Comparison of ENCODE assay signal across 10 mouse cellular contexts in the genomic region with DNA sequence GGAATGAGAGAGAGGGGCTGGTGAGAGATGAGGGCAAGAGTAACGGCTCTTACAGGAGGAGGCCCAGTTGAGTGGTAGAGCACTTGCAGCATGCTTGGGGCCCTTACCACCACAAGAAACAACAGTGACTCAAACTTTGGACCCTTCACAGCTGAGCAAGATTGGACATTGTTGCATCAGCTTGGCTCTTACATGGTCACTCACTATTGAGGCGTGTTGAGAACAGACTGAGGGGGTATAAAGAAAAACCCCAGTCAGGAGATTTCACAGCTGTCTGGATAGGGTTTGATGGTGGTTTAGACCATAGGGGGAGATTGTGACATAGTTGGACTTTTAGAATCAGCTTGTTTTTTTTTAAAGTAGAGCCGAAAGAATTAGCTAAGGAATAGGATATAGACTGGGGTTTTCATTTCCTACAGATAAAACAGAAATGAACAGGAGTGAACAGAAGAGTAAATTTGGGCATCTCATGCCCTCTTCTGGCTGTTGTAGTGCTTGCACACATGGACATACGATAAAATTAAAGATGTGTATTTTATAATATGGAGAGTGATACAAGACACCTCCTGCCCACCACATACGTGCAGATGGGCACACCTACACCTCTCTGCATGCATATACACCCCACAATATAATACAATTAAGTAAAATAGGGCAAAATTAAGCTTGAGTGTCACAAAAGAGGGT. TPM values are rescaled to one million over a fixed set of nuclear protein-coding genes. Genes with fewer than 3 reads are reported as not detected.
DNase-seq lines count a peak whose midpoint lies in the region; ATAC-seq and TF ChIP-seq lines count a peak whose summit lies in the region.
"Had no signal": no experiment of that assay in that cellular context is flagged by ENCODE, and none has a peak within 500 bp of the region (broad histone marks: within the 10 kb centered on the region; RNA-seq: fewer than 3 reads in every experiment).

No protein-coding gene starts in this region.

- peak overlapping the region; percentile 22 for H3K4me2 ChIP-seq in myocyte (ENCODE audit: low read depth)
- no peak overlapping the region for H3K4me2 ChIP-seq in hindbrain, embryonic 14.5 days (replicated peaks)
- H3K4me2 ChIP-seq: limb, embryonic 13.5 days had no signal

- peak; percentile 16 for DNase-seq in adrenal gland, postnatal 14 days
- DNase-seq in adrenal gland, adult 18-20 months (ENCODE audit: low spot score in 2 of 2), result no peak
- peak; percentile 75 for DNase-seq in liver, adult 2 months (ENCODE audit: extremely low read depth, low read depth, low spot score)
- DNase-seq in liver, result no peak
- peak; percentile 60 for DNase-seq in fibroblast of lung, adult 2 months (ENCODE audit: low read depth)
- DNase-seq in hindbrain, embryonic 14.5 days (ENCODE audit: low spot score), result no peak
- no peak for DNase-seq in ovary, postnatal 14 days (ENCODE audit: low spot score)
- DNase-seq: gastrocnemius, postnatal 36 days had no signal

- peak overlapping the region; percentile 67 for H3K27ac ChIP-seq in liver, adult 2 months (replicated peaks; ENCODE audit: insufficient read depth, low read depth, low read length)
- H3K27ac ChIP-seq in hindbrain, embryonic 14.5 days, result no peak overlapping the region
- H3K27ac ChIP-seq: limb, embryonic 13.5 days had no signal

- no peaks in the 10 kb centered on the region for H3K9me3 ChIP-seq in hindbrain, embryonic 14.5 days (ENCODE audit: control insufficient read depth, low read length)
- H3K9me3 ChIP-seq: limb, embryonic 13.5 days had no signal

- TF ChIP-seq CTCF in liver, adult 2 months (IDR thresholded peaks at IDR 0.05; ENCODE audit: low read depth, low read length), result no peak

- H3K4me1 ChIP-seq in liver, adult 2 months (ENCODE audit: control insufficient read depth, insufficient read depth, low read length), result peaks cover 2% of the 10 kb centered on the region; the same call in 1 of the 2 replicates
- no peaks in the 10 kb centered on the region for H3K4me1 ChIP-seq in hindbrain, embryonic 14.5 days (replicated peaks; ENCODE audit: control insufficient read depth, insufficient read depth, low read length)
- H3K4me1 ChIP-seq: limb, embryonic 13.5 days had no signal

- H3K79me2 ChIP-seq in liver, adult 2 months (ENCODE audit: control insufficient read depth, insufficient read depth, low read length), result peaks cover 3% of the 10 kb centered on the region; the same call in 1 of the 2 replicates
- H3K79me2 ChIP-seq in myocyte (ENCODE audit: control insufficient read depth, insufficient read depth), result peaks cover 9% of the 10 kb centered on the region

- peaks cover 42% of the 10 kb centered on the region for H3K36me3 ChIP-seq in liver, adult 2 months (ENCODE audit: control insufficient read depth, insufficient read depth, low read length)
- H3K36me3 ChIP-seq in myocyte (ENCODE audit: control insufficient read depth, insufficient read depth), result peaks cover 54% of the 10 kb centered on the region
- peaks cover 52% of the 10 kb centered on the region for H3K36me3 ChIP-seq in hindbrain, embryonic 14.5 days (replicated peaks; ENCODE audit: control insufficient read depth, insufficient read depth)

- TF ChIP-seq POLR2A in liver, adult 2 months (IDR thresholded peaks at IDR 0.05; ENCODE audit: extremely low read depth, insufficient read depth, low read length), result no peak
- no peak for TF ChIP-seq POLR2A in myocyte (IDR thresholded peaks at IDR 0.05; ENCODE audit: insufficient read length, low read depth)

- no peak overlapping the region for H3ac ChIP-seq in myocyte (ENCODE audit: control insufficient read depth, insufficient read length)

- 51% methylated on average over 5 of the region's 5 CpGs for WGBS in liver, adult 2 months
- WGBS in hindbrain, embryonic 14.5 days, result 89% methylated on average over 5 of the region's 5 CpGs

- H3K4me3 ChIP-seq in liver, adult 2 months (ENCODE audit: insufficient read depth, low read depth, low read length), result no peak overlapping the region
- no peak overlapping the region for H3K4me3 ChIP-seq in myocyte
- no peak overlapping the region for H3K4me3 ChIP-seq in hindbrain, embryonic 14.5 days (replicated peaks; ENCODE audit: low read length)
- H3K4me3 ChIP-seq: limb, embryonic 13.5 days had no signal

- no peak for ATAC-seq in hindbrain, embryonic 14.5 days (ENCODE audit: low FRiP score)

- H3K9ac ChIP-seq in liver, adult 2 months (ENCODE audit: low read depth, low read length), result no peak overlapping the region
- no peak overlapping the region for H3K9ac ChIP-seq in hindbrain, embryonic 14.5 days
- H3K9ac ChIP-seq: limb, embryonic 13.5 days had no signal

- no peaks in the 10 kb centered on the region for H3K27me3 ChIP-seq in liver, adult 2 months (ENCODE audit: control insufficient read depth, insufficient read depth, low read length)
- H3K27me3 ChIP-seq in myocyte (ENCODE audit: control insufficient read depth, insufficient read depth, insufficient read length), result no peaks in the 10 kb centered on the region
- no peaks in the 10 kb centered on the region for H3K27me3 ChIP-seq in hindbrain, embryonic 14.5 days (ENCODE audit: control insufficient read depth, insufficient read depth, low read length)
- H3K27me3 ChIP-seq: limb, embryonic 13.5 days had no signal

TF ChIP-seq in myocyte, 11 proteins besides CTCF, POLR2A, EP300 and RAD21:
- TF ChIP-seq MAX (IDR thresholded peaks at IDR 0.05; ENCODE audit: low read depth) (no peak), CEBPB (IDR thresholded peaks at IDR 0.05; ENCODE audit: insufficient read depth, poor library complexity, severe bottlenecking) (peak; percentile 92), POLR2AphosphoS2 (IDR thresholded peaks at IDR 0.05; ENCODE audit: insufficient read length, low read depth) (no peak), SRF (IDR thresholded peaks at IDR 0.05; ENCODE audit: control insufficient read depth, insufficient read length, low read depth) (no peak), TCF12 (IDR thresholded peaks at IDR 0.05; ENCODE audit: insufficient read depth, poor library complexity, severe bottlenecking) (no peak), MYOD1 (IDR thresholded peaks at IDR 0.05; ENCODE audit: control insufficient read depth in 1 of 3, insufficient read length in 2 of 3, low read depth in 2 of 3) (no peak), TCF3 (IDR thresholded peaks at IDR 0.05; ENCODE audit: insufficient read length, low read depth) (no peak), MYOG (IDR thresholded peaks at IDR 0.05; ENCODE audit: control insufficient read depth in 1 of 3, insufficient read depth in 1 of 3, insufficient read length in 2 of 3, low read depth in 2 of 3) (no peak)

RNA-seq across cellular contexts. Expression of a gene that starts 23.4 kb away (rescaled TPM):
- 121 and 125 TPM in 2 replicates for total RNA-seq in adrenal gland, postnatal 14 days (2021)
- 100 to 1,000 TPM; 128 to 183 TPM for total RNA-seq in adrenal gland, adult 18-20 months (2021)
- 157 and 174 TPM in 2 replicates for total RNA-seq in liver, adult 2 months (2014; rRNA removed)
- polyA plus RNA-seq in liver, adult 2 months (2012; rRNA removed), result 132 and 152 TPM in 2 replicates
- polyA plus RNA-seq in myocyte (2012; fragmentation: generic; extraction: Trizol), result 64.1 TPM
- 124 and 130 TPM in 2 replicates for polyA plus RNA-seq in hindbrain, embryonic 14.5 days (2014; fragmentation: Nextera tagmentation; extraction: Ambion mirVana)

RNA-seq across cellular contexts. Expression of a gene that starts 51.2 kb away (rescaled TPM):
- total RNA-seq in adrenal gland, postnatal 14 days (2021), result 104 and 111 TPM in 2 replicates
- 100 to 1,000 TPM in 1 of 2 experiments, 10 to 100 TPM in 1; 82.6 to 144 TPM for total RNA-seq in adrenal gland, adult 18-20 months (2021)
- 23.4 TPM in 2 replicates for total RNA-seq in liver, adult 2 months (2014; rRNA removed)
- 15.3 and 15.4 TPM in 2 replicates for polyA plus RNA-seq in liver, adult 2 months (2012; rRNA removed)
- polyA plus RNA-seq in myocyte (2012; fragmentation: generic; extraction: Trizol), result 30.9 TPM
- polyA plus RNA-seq in hindbrain, embryonic 14.5 days (2014; fragmentation: Nextera tagmentation; extraction: Ambion mirVana), result 13.1 and 16.3 TPM in 2 replicates

Comparison
In these comparisons a context has a peak if more than half of its experiments do, and no peak if none do; other contexts are left out.
1. DNase-seq: peak in adrenal gland, postnatal 14 days (single experiment), liver, adult 2 months (single experiment) and fibroblast of lung, adult 2 months (single experiment); none in adrenal gland, adult 18-20 months (0 of 2), liver (single experiment), hindbrain, embryonic 14.5 days (single experiment) and ovary, postnatal 14 days (single experiment).